In the genomic region with DNA sequence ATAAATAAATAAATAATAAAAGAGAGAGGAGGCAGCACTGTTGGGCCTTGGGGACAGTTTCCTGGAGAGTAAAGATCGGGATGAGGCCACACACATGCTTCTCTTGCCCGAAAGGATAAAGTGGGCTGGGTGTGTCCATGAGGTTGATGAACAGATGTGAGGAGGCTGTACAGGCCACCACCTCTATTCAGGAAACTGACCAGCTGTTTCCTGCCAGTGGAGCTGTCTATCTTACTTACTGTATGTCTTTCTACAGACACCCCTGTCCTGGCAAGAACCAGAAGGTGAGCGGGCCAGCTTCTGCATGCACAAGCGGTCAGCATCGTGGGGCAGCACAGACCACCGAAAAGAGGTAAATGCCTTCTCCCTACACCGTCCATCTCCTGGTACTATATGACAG, we compare ENCODE assay signal across 23 mouse cellular contexts.
"Had no signal": no experiment of that assay in that cellular context is flagged by ENCODE, and none has a peak within 500 bp of the region (broad histone marks: within the 10 kb centered on the region; RNA-seq: fewer than 3 reads in every experiment).

No protein-coding gene starts in this region.

- H3K4me1 ChIP-seq: limb, embryonic 10.5 days had no signal

- H3K27me3 ChIP-seq: heart, embryonic 13.5 days; heart, embryonic 15.5 days; hindbrain, embryonic 13.5 days; hindbrain, embryonic 15.5 days; intestine, embryonic 15.5 days; limb, embryonic 12.5 days; liver, embryonic 13.5 days; liver, embryonic 15.5 days had no signal

- H3K27ac ChIP-seq: hindbrain, embryonic 13.5 days; hindbrain, embryonic 15.5 days; left cerebral cortex, adult 2 months; limb, embryonic 10.5 days; limb, embryonic 12.5 days; liver, embryonic 13.5 days had no signal

- ATAC-seq: inflammation-experienced regulatory T-cells, adult 6 months; intestine, embryonic 15.5 days; intestine, postnatal 0 days had no signal

- H3K4me3 ChIP-seq: heart, embryonic 13.5 days; heart, embryonic 15.5 days; hindbrain, embryonic 13.5 days; hindbrain, embryonic 15.5 days; intestine, embryonic 15.5 days; layer of hippocampus, adult 2 months; left cerebral cortex, adult 2 months; limb, embryonic 10.5 days; limb, embryonic 12.5 days; liver, embryonic 13.5 days; liver, embryonic 15.5 days had no signal

- H3K9me3 ChIP-seq: heart, embryonic 13.5 days; heart, embryonic 15.5 days; hindbrain, embryonic 13.5 days; hindbrain, embryonic 15.5 days; intestine, embryonic 15.5 days; limb, embryonic 10.5 days; limb, embryonic 12.5 days; liver, embryonic 13.5 days; liver, embryonic 15.5 days had no signal

- H3K9ac ChIP-seq: heart, embryonic 13.5 days; heart, embryonic 15.5 days; hindbrain, embryonic 13.5 days; hindbrain, embryonic 15.5 days; intestine, embryonic 15.5 days; limb, embryonic 12.5 days; liver, embryonic 13.5 days; liver, embryonic 15.5 days had no signal

- H3K4me2 ChIP-seq: heart, embryonic 11.5 days; heart, embryonic 13.5 days; heart, embryonic 15.5 days; hindbrain, embryonic 13.5 days; hindbrain, embryonic 15.5 days; intestine, embryonic 15.5 days; limb, embryonic 12.5 days; liver, embryonic 13.5 days; liver, embryonic 15.5 days had no signal

- DNase-seq: gastrocnemius, postnatal 14 days; gastrocnemius, postnatal 36 days; heart, postnatal 14 days; heart, postnatal 36 days; kidney, adult 18-20 months; kidney, adult 8-10 months; kidney, postnatal 10 days; kidney, postnatal 25 days; kidney, postnatal 4 days; liver, embryonic 13.5 days had no signal

- H3K36me3 ChIP-seq: hindbrain, embryonic 15.5 days had no signal
